Mouse (Mus musculus) E14TG2a.4 (cell line): ENCODE data around the gene Rec8.

Experiments
- H3K27me3 ChIP-seq: 2 replicates; pipeline ENCODE4 v1.6.1; 2014; ENCODE audit warnings: low read length, control low read depth; ENCODE audit not compliant: insufficient read depth
- H3K36me3 ChIP-seq: 2 replicates; pipeline ENCODE4 v1.6.1; 2014; ENCODE audit warnings: low read length, control low read depth; ENCODE audit not compliant: insufficient read depth
- H3K4me1 ChIP-seq: replicated peaks from 2 replicates; pipeline ENCODE4 v1.6.1; 2014; ENCODE audit warnings: low read depth, low read length, control low read depth
- H3K4me3 ChIP-seq: replicated peaks from 2 replicates; pipeline ENCODE4 v1.5.1; 2014; ENCODE audit warnings: mild to moderate bottlenecking, low read length
- H3K9me3 ChIP-seq: 2 replicates; pipeline ENCODE4 v1.6.1; 2014; ENCODE audit warnings: low read length, control low read depth
- CTCF ChIP-seq: conservative IDR thresholded peaks from 2 replicates; pipeline ENCODE4 v1.5.1; 2014; ENCODE audit warnings: low read length
- NANOG ChIP-seq: IDR thresholded peaks from 2 replicates; pipeline ENCODE4 v1.6.1; 2014; ENCODE audit warnings: borderline replicate concordance, low read length, mixed read lengths
- POU5F1 ChIP-seq: IDR thresholded peaks from 2 replicates; pipeline ENCODE4 v1.6.1; 2014; ENCODE audit warnings: low read length, borderline replicate concordance

Gene Rec8

DNA sequence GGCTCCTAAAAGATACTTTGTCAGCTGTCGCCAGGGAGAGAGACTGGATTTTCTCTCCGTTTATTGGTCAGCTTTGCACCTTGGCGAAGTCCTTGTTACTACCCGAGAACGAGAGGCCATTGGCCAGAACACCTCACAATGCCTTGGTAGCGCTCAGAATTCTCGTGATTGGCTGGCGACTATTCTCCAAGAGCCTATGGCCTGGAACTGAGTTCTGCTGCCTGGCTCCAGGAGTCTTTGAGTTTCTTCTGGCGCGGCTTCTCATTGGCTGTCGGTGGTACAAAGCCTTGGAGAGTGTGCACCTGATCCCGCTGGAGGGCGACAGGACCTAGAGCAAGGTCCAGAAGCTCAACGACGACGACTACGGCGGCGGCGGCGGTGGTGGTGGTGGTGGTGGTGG, at the start of gene Rec8:
TSS of gene Rec8 (plus strand) at position 216 of the 400 bp plus-strand sequence.
- Histone ChIP-seq H3K4me1 (peaks cover 29% of the 10 kb centered on the region), H3K4me3 (peak within 1 kb of the TSS; percentile 61)
- TF ChIP-seq CTCF, result no peak
- no peak for TF ChIP-seq NANOG
- no peak for TF ChIP-seq POU5F1

DNA sequence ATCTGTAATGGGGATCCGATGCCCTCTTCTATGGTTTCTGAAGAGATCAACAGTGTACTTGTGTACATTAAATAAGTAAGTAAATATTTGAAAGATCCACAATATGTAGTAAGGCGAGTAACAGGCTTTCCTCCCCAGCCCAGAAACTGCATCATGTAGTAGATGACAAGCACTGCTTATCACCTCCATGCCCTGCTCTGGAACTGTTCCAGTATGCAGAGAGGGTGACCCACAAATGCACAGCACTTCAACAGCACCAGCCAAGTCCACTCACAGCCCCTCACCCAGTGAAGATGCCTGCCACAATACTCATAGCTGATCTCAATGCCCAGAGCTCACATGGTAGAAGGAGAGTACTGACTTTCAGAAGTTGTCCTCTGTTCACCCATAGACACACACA, 47.2 kb upstream of the Rec8 start:
- Histone ChIP-seq H3K4me3 (no peak overlapping the region), H3K36me3 (peaks cover 47% of the 10 kb centered on the region), H3K27me3 (no peaks in the 10 kb centered on the region), H3K9me3 (no peaks in the 10 kb centered on the region), H3K4me1 (peaks cover 15% of the 10 kb centered on the region)
- TF ChIP-seq CTCF (no peak), POU5F1 (no peak), NANOG (no peak)

More for the DNA sequence above, at the start of gene Rec8:
- peaks cover 25% of the 10 kb centered on the region for H3K27me3 ChIP-seq
- H3K36me3 ChIP-seq, result no peaks in the 10 kb centered on the region
- no peaks in the 10 kb centered on the region for H3K9me3 ChIP-seq

DNA sequence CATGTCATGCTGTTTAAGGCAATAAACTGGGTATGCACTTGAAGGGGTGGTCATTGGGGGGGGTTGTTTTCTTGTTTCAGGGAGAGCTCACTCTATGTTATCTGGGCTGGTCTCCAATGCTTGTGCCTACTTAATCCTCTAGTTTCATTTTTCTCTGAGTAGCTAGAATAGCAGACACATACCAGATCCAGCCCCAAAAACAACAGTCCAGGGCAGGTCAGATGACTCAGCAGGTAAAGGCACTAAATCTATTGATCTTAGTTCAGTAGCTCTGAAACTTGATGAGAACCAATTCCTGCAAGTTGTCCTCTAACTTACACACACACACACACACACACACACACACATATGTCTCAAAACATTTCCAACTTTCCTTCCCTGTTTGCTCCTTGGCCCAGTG, 46.1 kb upstream of the Rec8 start:
- H3K36me3 ChIP-seq, result peaks cover 35% of the 10 kb centered on the region
- H3K4me1 ChIP-seq, result peaks cover 27% of the 10 kb centered on the region
- no peak for TF ChIP-seq POU5F1
- TF ChIP-seq CTCF, result no peak
- TF ChIP-seq NANOG, result no peak
- no peaks in the 10 kb centered on the region for H3K9me3 ChIP-seq
- no peaks in the 10 kb centered on the region for H3K27me3 ChIP-seq
- no peak overlapping the region for H3K4me3 ChIP-seq

DNA sequence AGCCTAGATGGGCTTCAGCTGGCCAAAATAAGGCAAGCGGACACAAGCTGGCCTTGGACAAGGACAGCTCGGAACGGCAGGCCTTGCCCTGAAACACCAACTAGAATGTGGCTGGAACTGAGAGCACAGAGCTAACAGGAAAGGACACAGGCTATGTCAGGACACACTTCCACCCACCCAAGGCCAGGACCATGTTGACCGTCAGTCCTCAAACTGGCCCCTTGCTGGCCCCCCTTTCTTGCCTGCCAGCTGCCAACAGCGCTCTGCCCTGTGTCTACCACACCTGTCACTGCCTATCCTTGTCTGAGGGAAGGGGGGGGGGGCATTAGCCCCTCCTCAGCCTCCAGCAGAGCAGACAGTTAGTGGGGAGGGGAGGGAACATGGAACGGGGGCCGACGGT, 42.5 kb upstream of the Rec8 start, which contains the start of gene Fitm1:
TSS of gene Fitm1 (plus strand) at position 316 of the 400 bp plus-strand sequence.
- Histone ChIP-seq H3K9me3 (no peaks in the 10 kb centered on the region), H3K4me1 (peaks cover 44% of the 10 kb centered on the region), H3K4me3 (peak within 1 kb of the TSS; percentile 61), H3K27me3 (no peaks in the 10 kb centered on the region), H3K36me3 (peaks cover 9% of the 10 kb centered on the region)
- TF ChIP-seq NANOG (no peak), CTCF (no peak), POU5F1 (no peak)

DNA sequence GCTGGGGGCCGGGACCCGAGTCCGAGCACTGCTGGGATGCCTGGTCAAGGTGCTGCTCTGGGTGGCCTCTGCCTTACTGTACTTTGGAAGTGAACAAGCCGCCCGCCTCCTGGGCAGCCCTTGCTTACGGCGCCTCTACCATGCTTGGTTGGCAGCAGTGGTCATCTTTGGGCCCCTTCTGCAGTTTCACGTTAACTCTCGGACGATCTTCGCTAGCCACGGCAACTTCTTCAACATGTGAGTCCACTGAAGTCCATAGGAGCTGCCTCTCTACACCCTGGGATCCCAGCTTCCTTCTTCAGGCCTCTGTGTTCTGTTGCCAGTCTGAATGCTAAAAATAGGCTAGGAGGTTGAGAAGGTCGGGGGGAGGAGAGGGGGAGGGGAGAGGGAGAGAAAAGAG, 42.1 kb upstream of the Rec8 start:
- Histone ChIP-seq H3K27me3 (no peaks in the 10 kb centered on the region), H3K4me1 (peaks cover 48% of the 10 kb centered on the region)
- TF ChIP-seq CTCF, result no peak
- TF ChIP-seq POU5F1, result no peak
- TF ChIP-seq NANOG, result no peak

DNA sequence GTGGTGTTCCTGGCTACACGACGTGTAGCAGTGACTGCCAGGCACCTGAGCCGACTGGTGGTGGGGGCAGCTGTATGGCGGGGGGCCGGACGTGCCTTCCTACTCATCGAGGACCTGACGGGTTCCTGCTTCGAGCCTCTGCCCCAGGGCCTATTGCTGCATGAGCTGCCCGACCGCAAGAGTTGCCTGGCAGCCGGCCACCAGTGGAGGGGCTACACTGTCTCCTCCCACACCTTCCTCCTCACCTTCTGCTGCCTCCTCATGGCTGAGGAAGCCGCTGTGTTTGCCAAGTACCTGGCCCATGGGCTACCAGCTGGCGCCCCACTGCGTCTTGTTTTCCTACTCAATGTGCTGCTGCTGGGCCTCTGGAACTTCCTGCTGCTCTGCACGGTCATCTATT, 41.5 kb upstream of the Rec8 start:
- Histone ChIP-seq H3K27me3 (no peaks in the 10 kb centered on the region), H3K9me3 (no peaks in the 10 kb centered on the region), H3K4me3 (peak overlapping the region; percentile 61), H3K4me1 (peaks cover 55% of the 10 kb centered on the region), H3K36me3 (peaks cover 17% of the 10 kb centered on the region)
- no peak for TF ChIP-seq POU5F1
- no peak for TF ChIP-seq CTCF
- TF ChIP-seq NANOG, result no peak

More for the DNA sequence above, 42.1 kb upstream of the Rec8 start:
- Histone ChIP-seq H3K36me3 (peaks cover 12% of the 10 kb centered on the region), H3K4me3 (peak overlapping the region; percentile 61), H3K9me3 (no peaks in the 10 kb centered on the region)

DNA sequence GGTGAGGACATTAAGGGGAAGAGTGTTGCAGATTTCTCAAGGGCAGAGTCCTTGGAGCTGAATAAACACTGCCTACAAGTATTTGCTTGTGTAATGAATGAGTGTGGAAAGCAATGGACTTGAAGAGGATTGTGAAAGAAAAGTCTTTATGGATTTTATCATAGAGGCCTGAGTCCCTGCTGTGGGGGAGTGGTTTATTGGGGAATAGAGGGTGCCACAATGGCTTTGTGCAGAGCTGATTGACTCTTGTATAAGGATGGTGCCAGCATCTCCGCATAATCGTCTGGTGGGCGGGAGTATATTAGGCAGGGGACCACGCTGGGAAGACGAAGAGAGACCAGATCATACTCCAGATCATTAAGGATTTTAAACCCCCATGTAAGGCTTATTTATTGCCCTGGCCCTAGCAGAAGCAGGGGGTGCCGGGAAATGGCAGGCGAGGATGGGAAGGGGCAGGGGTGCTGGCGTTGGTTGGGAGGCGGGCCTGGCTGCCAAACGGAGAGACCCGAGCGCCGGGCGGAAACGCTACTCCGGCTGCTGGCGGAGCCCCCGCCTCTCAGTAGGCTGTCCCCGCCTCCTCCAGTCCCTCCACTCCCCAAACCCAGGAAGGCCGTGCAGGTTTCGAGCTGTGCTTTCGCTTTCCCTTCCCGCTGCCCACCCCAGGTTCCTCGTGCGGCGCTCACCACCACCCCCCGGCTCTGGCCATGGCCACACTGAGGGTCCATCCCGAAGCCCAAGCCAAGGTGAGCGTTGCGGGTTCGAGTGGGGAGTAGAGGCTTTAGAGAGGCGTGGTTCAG, 39.8 kb upstream of the Rec8 start, which contains the start of gene Psme1:
TSS of gene Psme1 (plus strand) at position 253 of the 797 bp plus-strand sequence.
- Histone ChIP-seq H3K36me3 (peaks cover 24% of the 10 kb centered on the region), H3K4me1 (peaks cover 63% of the 10 kb centered on the region), H3K27me3 (no peaks in the 10 kb centered on the region), H3K4me3 (peak within 1 kb of the TSS; percentile 88), H3K9me3 (no peaks in the 10 kb centered on the region)
- no peak for TF ChIP-seq CTCF
- no peak for TF ChIP-seq NANOG
- no peak for TF ChIP-seq POU5F1

DNA sequence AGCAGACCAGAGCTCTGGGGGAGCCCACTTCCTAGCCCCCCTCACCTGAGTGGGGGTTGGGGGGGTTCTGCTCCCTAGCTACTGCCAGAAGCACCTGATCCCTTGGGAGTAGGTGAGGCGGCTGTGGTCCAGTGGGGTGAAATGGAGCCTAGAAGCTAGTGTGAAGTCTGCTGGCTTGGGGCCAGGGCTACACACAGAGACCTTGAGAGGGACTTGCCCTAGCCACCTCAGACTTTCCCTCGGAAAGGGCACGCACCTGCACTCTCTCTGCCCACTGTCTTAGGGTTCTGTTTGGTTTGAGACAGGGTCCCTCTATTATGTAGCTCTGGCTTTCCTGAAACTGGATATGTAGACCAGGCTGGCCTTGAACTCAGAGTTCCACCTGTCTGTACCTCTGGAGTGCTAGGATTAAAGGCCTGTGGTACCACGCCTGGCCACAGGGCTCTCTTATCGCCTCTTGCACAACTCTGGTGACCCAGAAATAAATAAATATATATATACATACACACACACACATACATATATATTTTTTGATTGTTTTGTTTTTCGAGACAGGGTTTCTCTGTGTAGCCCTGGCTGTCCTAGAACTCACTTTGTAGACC, 39.1 kb upstream of the Rec8 start:
- Histone ChIP-seq H3K36me3 (peaks cover 24% of the 10 kb centered on the region), H3K4me1 (peaks cover 63% of the 10 kb centered on the region), H3K9me3 (no peaks in the 10 kb centered on the region), H3K27me3 (no peaks in the 10 kb centered on the region), H3K4me3 (peak overlapping the region; percentile 88)
- TF ChIP-seq POU5F1 (no peak), NANOG (no peak), CTCF (no peak)

DNA sequence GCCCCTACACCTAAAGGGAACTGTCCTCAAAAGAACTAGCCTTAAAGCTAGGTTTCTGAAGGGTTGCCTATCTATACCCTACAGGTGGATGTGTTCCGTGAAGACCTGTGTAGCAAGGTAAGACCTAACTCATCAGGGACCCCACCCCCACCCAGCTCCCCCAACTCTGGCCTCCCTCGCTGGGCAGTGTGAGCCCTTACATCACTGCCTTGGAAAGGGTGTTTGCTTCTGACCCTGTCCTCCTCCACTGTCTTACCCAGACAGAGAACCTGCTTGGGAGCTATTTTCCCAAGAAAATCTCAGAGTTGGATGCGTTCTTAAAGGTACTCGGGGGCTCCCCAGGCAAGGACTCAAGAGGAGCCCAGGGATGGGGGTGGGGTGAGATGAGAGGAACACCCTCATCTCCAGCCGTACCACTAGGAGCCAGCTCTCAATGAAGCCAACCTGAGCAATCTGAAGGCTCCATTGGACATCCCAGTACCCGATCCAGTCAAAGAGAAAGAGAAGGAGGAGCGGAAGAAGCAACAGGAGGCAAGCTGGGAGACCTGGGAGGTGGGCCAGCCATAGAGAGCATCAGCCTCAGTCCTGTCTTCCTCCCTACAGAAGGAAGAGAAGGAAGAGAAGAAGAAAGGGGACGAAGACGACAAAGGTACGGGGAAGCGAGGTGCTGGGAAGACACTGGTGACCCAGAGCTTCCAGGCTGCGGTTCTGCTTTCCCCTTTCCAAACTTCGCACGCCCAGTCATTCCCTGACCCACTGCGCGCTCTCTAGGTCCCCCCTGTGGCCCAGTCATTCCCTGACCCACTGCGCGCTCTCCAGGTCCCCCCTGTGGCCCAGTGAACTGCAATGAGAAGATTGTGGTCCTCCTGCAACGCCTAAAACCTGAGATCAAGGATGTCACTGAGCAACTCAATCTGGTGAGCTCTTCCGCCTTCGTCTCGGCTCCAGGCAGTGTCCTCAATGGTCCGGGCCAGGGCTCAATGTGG, 38.0 kb upstream of the Rec8 start:
- TF ChIP-seq POU5F1, result no peak
- TF ChIP-seq NANOG, result no peak
- no peak for TF ChIP-seq CTCF
- Histone ChIP-seq H3K4me1 (peaks cover 70% of the 10 kb centered on the region), H3K27me3 (peaks cover 5% of the 10 kb centered on the region), H3K4me3 (peak overlapping the region; percentile 13; the same call in 1 of the 2 replicates), H3K9me3 (no peaks in the 10 kb centered on the region), H3K36me3 (peaks cover 24% of the 10 kb centered on the region)
